Mouse (Mus musculus) lung, embryonic 14.5 days (tissue): ENCODE results near the gene Clcn6. TPM values are rescaled to one million over a fixed set of nuclear protein-coding genes. Genes with fewer than 3 reads are reported as not detected.

ENCODE experiments used
- ATAC-seq: fragments of 200-750 bp; cut with Nextera tagmentation; 2 replicates; pipeline ENCODE4 v1.8.0; 2017; ENCODE audit warnings: mild to moderate bottlenecking, moderate TSS enrichment, moderate library complexity; ENCODE audit not compliant: insufficient read depth
- DNase-seq: peaks from one replicate; pipeline ENCODE4 v3.0.0-alpha.2; 2015
- H3K27ac ChIP-seq: fragments of 300-500 bp; sonication (generic); 2 replicates; pipeline ENCODE4 v1.5.1; 2014; ENCODE audit warnings: low read depth, mild to moderate bottlenecking, moderate library complexity
- H3K27me3 ChIP-seq: fragments of 300-500 bp; sonication (generic); 2 replicates; pipeline ENCODE4 v1.6.1; 2014; ENCODE audit warnings: low read length, control low read depth; ENCODE audit not compliant: insufficient read depth
- H3K36me3 ChIP-seq: fragments of 300-500 bp; sonication (generic); 2 replicates; pipeline ENCODE4 v1.6.1; 2014; ENCODE audit warnings: control low read depth; ENCODE audit not compliant: insufficient read depth
- H3K4me1 ChIP-seq: fragments of 300-500 bp; sonication (generic); 2 replicates; pipeline ENCODE4 v1.6.1; 2014; ENCODE audit warnings: antibody characterized with exemption, control low read depth; ENCODE audit not compliant: insufficient read depth
- H3K4me2 ChIP-seq: fragments of 300-500 bp; sonication (generic); 2 replicates; pipeline ENCODE4 v1.6.1; 2014; ENCODE audit warnings: mild to moderate bottlenecking
- H3K4me3 ChIP-seq: fragments of 300-500 bp; sonication (generic); 2 replicates; pipeline ENCODE4 v1.5.1; 2014; ENCODE audit warnings: low read depth, low read length
- H3K9ac ChIP-seq: fragments of 300-500 bp; sonication (generic); 2 replicates; pipeline ENCODE4 v1.6.1; 2014
- H3K9me3 ChIP-seq: fragments of 300-500 bp; sonication (generic); 2 replicates; pipeline ENCODE4 v1.6.1; 2016; ENCODE audit warnings: low read depth, low read length, control low read depth
- CTCF ChIP-seq: IDR thresholded peaks from 2 replicates; pipeline ENCODE4 v1.5.1; 2016; ENCODE audit warnings: antibody characterized with exemption, low read depth
- WGBS: fragments of 180-500 bp; shearing (Covaris S2); extraction: QIAGEN DNeasy Blood & Tissue Kit; methylation state at CpG from one replicate; pipeline ENCODE4 v1.1.7; 2014; 5-methylcytosine and 5-hydroxymethylcytosine counted together
- polyA plus RNA-seq: library from polyadenylated mRNA; unstranded; fragments of >200 nt; fragmentation: Nextera tagmentation; extraction: Ambion mirVana; gene quantifications from 2 replicates; pipeline ENCODE4 v1.2.1, GENCODE M21; 2014

Gene Clcn6
- polyA plus RNA-seq, 1 experiment from 2014 or later, result 4.2 TPM

DNA sequence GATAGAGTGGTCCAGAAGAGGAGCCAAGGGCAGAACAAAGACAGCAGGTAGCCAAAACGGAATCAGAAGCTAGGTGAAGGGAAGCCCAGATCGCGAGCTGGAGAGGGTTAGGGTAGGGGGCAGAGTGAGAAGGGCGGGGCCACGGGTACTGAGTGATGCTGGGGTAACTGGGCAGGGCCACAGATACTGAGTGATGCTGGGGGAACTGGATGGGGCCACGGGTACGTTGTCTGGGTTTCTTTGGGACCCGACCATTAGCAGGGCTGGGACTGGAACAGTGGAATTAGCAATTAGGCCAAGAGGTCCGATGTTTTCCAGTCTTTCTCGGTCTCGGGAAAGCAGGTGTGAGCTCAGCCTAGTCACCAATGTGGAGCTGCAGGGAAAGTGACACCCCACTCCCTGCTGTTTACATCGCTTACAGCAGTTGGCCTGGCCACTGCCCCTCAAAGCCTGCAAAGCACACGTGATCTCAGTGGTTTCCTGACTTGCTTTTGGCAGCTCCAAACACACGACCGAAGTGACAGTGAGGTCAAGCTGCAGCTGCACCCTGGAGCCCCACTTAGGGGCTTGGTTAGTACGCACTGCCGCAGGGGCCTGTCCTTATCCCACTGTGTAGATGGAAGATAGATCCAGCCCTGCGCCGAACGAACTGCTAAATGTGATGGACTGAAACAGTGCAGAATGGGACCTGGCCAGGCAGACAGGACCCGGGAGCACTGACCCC, 44.7 kb upstream of the Clcn6 start:
- TF ChIP-seq CTCF, result no peak
- Histone ChIP-seq H3K27me3 (no peaks in the 10 kb centered on the region), H3K4me1 (peaks cover 13% of the 10 kb centered on the region), H3K36me3 (peaks cover 17% of the 10 kb centered on the region; the same call in 1 of the 2 replicates), H3K9me3 (no peaks in the 10 kb centered on the region), H3K4me2 (no peak overlapping the region), H3K4me3 (no peak overlapping the region), H3K27ac (no peak overlapping the region), H3K9ac (no peak overlapping the region)
- DNase-seq (peak; percentile 32), ATAC-seq (no peak)
- WGBS, result 41% methylated on average over 21 of the region's 21 CpGs

DNA sequence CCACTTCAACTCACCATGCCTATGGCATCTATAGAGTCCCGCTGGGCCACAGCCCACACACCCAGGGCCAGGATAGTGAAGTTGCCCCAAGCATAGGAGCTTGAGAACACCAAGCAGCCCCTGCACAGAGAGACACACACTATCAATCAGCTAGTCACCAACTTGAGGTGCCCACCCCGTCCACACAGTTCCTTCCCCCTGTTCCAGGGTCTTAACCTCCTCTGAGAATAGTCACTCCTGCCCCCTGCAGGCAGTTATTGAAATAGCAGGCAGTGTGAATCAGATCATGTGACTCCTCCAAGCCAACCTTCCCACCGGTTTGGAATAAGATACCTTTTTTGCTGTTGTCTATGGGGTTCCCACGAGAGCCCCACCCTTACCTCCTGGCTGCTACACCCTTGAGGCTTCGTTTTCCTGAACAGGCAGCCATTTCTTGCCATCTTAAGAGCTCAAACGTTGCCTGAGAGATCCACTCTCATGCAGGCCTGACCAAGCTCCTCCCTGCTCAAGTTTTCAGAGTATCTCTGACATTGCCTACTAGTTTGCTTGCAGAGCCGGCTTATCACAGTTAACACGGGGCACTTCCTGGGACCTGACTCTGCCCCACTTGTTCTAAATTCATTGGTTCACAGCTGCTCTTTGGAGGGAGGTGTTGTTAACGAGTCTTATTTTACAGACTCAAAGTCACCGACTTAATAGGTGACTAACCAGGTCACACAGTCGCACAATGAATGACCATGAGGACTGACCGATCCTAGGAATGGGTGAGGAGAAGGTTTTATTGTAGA, 43.8 kb upstream of the Clcn6 start:
- H3K4me1 ChIP-seq, result peaks cover 13% of the 10 kb centered on the region
- no peak overlapping the region for H3K27ac ChIP-seq
- peak; percentile 73 for TF ChIP-seq CTCF
- no peak overlapping the region for H3K4me2 ChIP-seq
- H3K4me3 ChIP-seq, result no peak overlapping the region
- 46% methylated on average over 12 of the region's 12 CpGs for WGBS
- H3K27me3 ChIP-seq, result no peaks in the 10 kb centered on the region
- H3K9ac ChIP-seq, result no peak overlapping the region
- no peaks in the 10 kb centered on the region for H3K9me3 ChIP-seq
- DNase-seq (peak; percentile 77), ATAC-seq (no peak)
- H3K36me3 ChIP-seq, result peaks cover 17% of the 10 kb centered on the region; the same call in 1 of the 2 replicates

DNA sequence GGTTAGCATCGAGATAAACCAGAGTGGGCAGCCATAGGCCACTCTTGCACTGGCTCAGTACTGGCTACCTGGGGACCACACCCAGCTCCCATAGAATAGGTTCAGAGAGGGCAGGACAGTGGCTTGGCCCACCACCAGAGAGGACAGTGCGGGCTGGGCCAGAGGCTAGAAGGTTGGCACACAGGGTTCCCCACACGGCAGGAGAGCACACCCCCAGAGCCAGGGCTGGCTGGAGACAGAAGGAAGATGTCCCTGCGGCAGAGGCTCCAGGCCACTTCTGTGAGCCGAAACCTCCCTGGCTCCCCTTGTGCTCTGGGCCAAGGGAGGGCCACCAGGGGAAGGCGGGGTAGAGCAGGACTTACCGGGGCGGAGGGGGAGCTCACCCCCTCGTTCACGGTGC, 42.6 kb upstream of the Clcn6 start:
- H3K4me3 ChIP-seq, result no peak overlapping the region
- H3K27me3 ChIP-seq, result no peaks in the 10 kb centered on the region
- 88% methylated on average over 10 of the region's 10 CpGs for WGBS
- no peak overlapping the region for H3K9ac ChIP-seq
- H3K27ac ChIP-seq, result no peak overlapping the region
- peaks cover 6% of the 10 kb centered on the region for H3K4me1 ChIP-seq
- ATAC-seq (no peak), DNase-seq (no peak)
- no peak overlapping the region for H3K4me2 ChIP-seq
- no peaks in the 10 kb centered on the region for H3K9me3 ChIP-seq
- H3K36me3 ChIP-seq, result peaks cover 17% of the 10 kb centered on the region; the same call in 1 of the 2 replicates
- TF ChIP-seq CTCF, result no peak

DNA sequence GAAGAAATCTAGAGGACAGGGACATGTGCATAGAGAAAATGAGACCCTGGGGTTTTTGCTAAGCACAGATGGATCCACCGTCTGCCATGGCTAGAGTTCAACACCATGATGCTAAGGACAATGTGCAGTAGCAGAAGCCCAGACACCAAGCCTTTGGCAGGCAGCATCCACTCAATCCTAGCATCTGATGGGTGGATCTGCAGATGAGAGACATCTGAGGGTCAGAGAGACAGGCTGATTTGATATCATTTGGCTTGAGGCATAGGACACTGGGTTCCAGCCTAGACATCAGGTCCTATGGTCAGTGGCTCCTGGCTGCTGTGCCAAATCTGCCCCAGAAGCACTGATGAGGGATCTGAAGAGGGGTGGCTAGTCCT, 42.0 kb upstream of the Clcn6 start:
- Histone ChIP-seq H3K27me3 (no peaks in the 10 kb centered on the region), H3K4me3 (no peak overlapping the region), H3K9ac (no peak overlapping the region), H3K36me3 (peaks cover 17% of the 10 kb centered on the region; the same call in 1 of the 2 replicates), H3K4me2 (no peak overlapping the region), H3K4me1 (peaks cover 6% of the 10 kb centered on the region), H3K27ac (no peak overlapping the region), H3K9me3 (no peaks in the 10 kb centered on the region)
- 88% methylated on average over 1 of the region's 1 CpGs for WGBS
- DNase-seq (no peak), ATAC-seq (no peak)
- TF ChIP-seq CTCF, result no peak

DNA sequence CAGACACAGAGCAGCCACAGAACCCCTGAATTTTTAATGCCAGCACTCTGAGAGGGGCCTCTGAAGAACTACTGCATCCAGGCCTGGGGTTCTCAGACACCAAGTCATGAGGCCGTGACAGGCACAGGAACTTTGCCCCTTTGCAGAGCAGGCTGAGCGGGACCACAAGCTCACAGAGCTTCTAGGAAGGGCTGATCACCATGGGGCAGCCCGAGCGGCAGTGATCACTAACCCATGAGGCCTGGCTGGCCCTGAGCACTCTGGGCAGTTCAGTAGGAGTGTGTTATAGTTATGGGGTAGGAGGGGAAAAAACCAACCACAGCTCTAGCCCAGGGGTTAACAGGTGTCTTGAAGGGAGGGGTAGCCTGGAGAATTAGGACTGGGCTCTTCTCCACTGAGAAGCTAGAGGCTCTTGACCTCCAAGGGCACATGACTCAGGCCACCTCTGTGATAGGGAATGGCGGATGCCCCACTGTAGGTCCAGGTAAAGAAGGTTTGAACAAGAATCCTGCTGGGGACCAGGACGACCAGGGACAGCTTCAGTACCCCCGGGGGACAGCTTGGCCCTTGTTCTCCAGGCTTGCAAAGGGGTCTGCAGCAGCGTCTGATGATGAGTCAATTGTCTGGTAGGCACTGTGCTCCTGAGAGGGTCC, 41.4 kb upstream of the Clcn6 start:
- Histone ChIP-seq H3K27me3 (no peaks in the 10 kb centered on the region), H3K9ac (no peak overlapping the region), H3K4me3 (no peak overlapping the region), H3K4me2 (no peak overlapping the region), H3K4me1 (peaks cover 6% of the 10 kb centered on the region), H3K36me3 (peaks cover 17% of the 10 kb centered on the region; the same call in 1 of the 2 replicates), H3K9me3 (no peaks in the 10 kb centered on the region), H3K27ac (no peak overlapping the region)
- WGBS, result 83% methylated on average over 8 of the region's 8 CpGs
- no peak for ATAC-seq
- TF ChIP-seq CTCF, result no peak
- no peak for DNase-seq

DNA sequence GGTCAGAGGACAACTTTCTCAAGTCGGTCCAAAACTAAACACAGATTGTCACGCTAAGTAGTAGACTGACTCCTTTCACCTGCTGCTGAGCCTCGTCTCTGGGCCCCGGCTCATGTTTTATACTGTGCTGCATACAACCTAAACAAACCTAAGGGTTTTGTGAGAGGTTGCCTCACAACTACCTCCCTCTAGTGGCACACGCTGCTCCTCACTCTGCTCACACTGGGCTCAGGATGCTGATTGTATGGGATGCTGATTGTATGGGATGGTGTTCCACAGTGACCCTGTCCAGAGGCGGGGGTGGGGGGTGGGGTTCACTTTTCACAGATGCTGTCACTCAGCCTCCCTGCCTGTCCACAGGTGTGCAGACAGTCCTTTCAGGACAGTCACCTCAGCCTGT, 40.6 kb upstream of the Clcn6 start:
- H3K27me3 ChIP-seq, result no peaks in the 10 kb centered on the region
- TF ChIP-seq CTCF, result peak; percentile 11; the same call in 1 of the 2 replicates
- H3K9ac ChIP-seq, result no peak overlapping the region
- H3K4me2 ChIP-seq, result no peak overlapping the region
- H3K27ac ChIP-seq, result no peak overlapping the region
- H3K9me3 ChIP-seq, result no peaks in the 10 kb centered on the region
- peaks cover 17% of the 10 kb centered on the region; the same call in 1 of the 2 replicates for H3K36me3 ChIP-seq
- no peak for ATAC-seq
- DNase-seq, result no peak
- peaks cover 6% of the 10 kb centered on the region for H3K4me1 ChIP-seq
- H3K4me3 ChIP-seq, result no peak overlapping the region
- 48% methylated on average over 6 of the region's 6 CpGs for WGBS

DNA sequence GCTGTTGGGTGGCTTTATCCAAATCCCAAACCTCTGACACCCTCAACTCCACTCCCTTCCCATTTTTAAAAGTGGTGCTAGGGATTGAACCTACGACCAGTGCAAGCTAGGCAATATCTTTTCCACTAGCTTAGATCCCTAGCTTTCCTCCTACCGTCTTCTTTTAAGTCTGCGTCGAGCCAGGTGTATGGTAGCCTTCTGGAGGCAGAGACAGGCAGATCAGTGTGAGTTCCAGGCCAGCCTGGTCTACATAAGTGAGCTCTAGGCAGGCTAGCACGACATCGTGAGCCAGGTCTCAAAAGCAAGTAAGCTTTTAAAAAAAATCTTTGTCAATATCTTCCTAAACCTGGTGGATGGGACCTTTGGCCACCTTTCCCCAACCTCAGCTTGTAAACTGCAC, 37.3 kb upstream of the Clcn6 start:
- 85% methylated on average over 6 of the region's 6 CpGs for WGBS
- ATAC-seq (no peak), DNase-seq (no peak)
- Histone ChIP-seq H3K27me3 (no peaks in the 10 kb centered on the region), H3K4me3 (no peak overlapping the region), H3K4me2 (no peak overlapping the region), H3K4me1 (no peaks in the 10 kb centered on the region), H3K9me3 (no peaks in the 10 kb centered on the region), H3K27ac (no peak overlapping the region), H3K9ac (no peak overlapping the region), H3K36me3 (peaks cover 10% of the 10 kb centered on the region; the same call in 1 of the 2 replicates)
- TF ChIP-seq CTCF, result no peak
